Mouse (Mus musculus): ENCODE results near the gene Gc.
A peak's percentile ranks its signal among the peaks of the same experiment; 100 is the strongest.

The Gc gene

GRCm38 (mm10) chr5:89457554-89458062 lies at the start of gene Gc:
Gc (minus strand) TSS chr5:89457898.
- no peak for DNase-seq (ENCODE audit: low spot score in 2 of 2)

GRCm38 (mm10) chr5:89500182-89500581 lies 42.5 kb upstream of the Gc start:
- no peak for DNase-seq (ENCODE audit: low spot score in 2 of 2)

- DNase-seq (ENCODE audit: low spot score in 2 of 2): no peak
Measured at GRCm38 (mm10) chr5:89492560-89492959, 34.9 kb upstream of the Gc start.

GRCm38 (mm10) chr5:89470483-89470882 lies 12.8 kb upstream of the Gc start:
- no peak for DNase-seq (ENCODE audit: low spot score in 2 of 2)

DNA sequence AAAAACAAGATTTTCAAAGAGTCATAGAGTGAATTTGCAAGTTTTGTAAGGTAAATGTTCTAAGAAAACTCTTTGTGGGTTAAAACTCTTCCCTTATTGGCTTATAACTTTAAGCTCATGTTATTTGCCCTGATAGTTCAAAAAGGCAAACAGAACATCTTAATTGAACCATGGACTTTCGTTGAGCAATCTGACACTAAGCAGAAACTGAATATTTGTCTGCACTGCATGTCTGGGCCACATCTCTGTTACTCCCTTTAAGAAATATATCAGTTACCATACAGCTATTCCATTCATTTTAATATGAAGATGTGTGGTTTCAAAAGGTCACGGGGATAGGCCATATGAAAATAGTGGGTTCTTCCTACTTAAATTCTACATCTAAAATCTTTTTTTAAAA lies 10.2 kb upstream of the Gc start:
- no peak for DNase-seq (ENCODE audit: low spot score in 2 of 2)

DNA sequence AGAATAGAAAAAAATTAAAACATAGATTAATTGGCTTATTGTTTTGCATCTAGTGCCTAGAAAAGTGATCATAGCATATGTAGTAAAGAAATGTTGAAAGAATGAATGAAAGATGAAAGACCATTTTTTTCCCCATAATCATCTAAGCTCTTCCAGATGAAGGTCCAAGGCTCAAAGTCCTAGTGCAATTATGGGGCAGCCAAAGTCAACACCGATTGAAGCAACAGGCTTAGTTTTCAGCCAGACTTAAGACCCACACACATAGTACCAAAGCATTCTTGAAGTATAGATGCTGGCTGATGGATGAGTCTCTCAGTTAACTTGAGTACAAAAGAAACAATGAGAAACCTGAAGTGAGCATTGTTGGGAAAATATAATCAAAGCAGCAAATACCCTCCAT lies 9.3 kb upstream of the Gc start:
- DNase-seq (ENCODE audit: low spot score in 2 of 2): no peak

- no peak for DNase-seq (ENCODE audit: low spot score in 2 of 2)
Measured at GRCm38 (mm10) chr5:89466275-89466674, 8.6 kb upstream of the Gc start.

GRCm38 (mm10) chr5:89461817-89462216 lies 4.1 kb upstream of the Gc start:
- DNase-seq (ENCODE audit: low spot score in 2 of 2): no peak

DNA sequence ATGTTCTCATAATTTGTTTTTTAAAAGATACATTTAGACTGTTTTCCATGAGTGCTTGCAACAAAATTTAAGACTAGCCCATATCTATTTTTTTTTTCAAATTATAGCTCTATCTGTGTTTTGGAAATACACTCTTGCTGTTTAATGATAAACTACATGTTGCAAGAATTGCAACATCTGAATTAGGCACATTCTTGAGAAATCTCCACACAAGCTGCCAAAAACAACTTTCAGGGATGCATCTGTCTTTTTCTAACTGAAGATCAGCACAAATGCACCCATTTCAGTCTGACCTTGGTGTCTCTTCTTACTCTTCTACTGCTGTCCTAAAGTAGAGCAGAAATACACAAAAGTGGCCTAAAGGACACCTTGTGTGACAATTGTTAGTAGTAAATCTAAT lies 1.9 kb upstream of the Gc start:
- DNase-seq (ENCODE audit: low spot score in 2 of 2): no peak

- DNase-seq (ENCODE audit: low spot score in 2 of 2): no peak
Measured at GRCm38 (mm10) chr5:89458987-89459386, 1.3 kb upstream of the Gc start.

DNA sequence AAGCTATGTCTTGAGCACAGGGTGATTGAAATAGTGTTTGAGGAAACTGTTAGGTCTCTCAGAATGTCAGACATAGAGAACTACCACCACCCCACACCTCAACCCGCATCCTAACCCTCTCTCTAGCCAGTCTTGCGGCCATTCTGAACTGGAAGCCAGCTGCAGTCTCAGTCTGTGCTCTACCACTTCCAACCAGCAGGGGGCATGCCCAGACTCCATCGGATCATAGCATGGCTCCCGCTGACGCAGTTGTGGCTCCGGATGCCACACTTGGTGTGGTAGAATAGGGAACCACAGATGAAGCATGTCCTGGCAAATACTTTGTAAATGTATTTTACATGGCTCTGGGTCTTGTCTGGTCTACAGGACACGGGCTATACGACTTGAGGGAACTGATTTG lies 2.2 kb downstream of the Gc start:
- DNase-seq (ENCODE audit: low spot score in 2 of 2): peak in 1 of 2 experiments; percentile 3

DNA sequence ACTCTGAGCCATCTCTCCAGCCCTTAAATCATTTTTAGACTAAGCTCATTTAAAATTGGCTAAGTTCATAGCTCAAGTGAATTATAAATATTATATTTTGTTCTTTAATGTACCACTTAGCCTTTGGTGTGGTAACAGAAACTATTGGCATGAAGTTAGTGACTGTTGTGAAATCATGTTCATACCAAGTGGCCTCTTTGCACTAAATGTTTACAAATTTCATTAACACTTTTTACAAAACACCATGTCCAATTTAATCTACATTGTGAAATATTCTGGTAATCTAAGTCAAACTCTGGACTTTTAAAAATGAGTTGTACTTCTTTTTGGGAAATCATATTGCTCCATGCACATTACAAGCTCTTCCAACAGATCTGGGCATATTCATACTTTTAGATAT lies 6.9 kb downstream of the Gc start:
- DNase-seq (ENCODE audit: low spot score in 2 of 2): no peak

DNA sequence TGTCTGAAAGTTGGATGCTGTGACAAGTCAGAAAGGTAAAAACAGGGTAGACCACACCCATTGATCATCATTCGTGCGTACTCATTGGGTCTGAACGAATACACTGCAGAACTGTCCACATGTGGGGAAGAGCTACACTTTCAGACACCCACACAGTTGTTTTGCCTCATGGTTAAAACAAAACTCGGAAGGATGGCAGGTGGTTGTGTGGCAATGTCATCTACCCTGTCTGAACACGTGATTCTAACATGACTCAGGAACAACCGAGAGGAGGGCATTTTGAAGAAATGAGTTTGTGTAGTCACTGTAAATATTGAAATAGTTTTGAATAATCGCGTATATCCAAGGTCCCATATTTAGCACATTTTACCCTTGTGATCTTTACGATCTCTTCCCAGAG lies 8.4 kb downstream of the Gc start:
- DNase-seq (ENCODE audit: low spot score in 2 of 2): no peak

GRCm38 (mm10) chr5:89447978-89448377 lies 9.7 kb downstream of the Gc start:
- DNase-seq (ENCODE audit: low spot score in 2 of 2): no peak

GRCm38 (mm10) chr5:89444360-89444759 lies 13.3 kb downstream of the Gc start:
- DNase-seq (ENCODE audit: low spot score in 2 of 2): peak in 1 of 2 experiments; percentile 3

DNA sequence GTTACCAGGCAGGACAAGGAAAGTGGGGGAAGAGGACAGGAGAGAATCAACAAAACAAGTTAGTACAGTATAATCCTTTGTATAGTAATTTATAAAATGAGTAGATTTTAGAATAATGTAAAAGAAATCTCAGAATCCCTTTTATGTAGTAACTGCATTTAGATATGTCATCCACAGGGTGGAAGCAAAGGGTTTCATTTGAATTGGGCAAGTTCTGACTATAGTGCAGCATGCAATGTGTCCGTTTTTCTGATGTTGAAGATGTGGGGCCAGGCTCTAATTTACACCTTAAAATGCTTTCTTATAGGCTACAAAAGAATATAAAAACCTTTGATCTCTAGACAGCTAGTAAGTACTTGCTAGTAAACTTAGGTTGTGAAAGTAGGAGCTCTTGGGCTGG lies 46.2 kb downstream of the Gc start:
- no peak for DNase-seq (ENCODE audit: low spot score in 2 of 2)

DNA sequence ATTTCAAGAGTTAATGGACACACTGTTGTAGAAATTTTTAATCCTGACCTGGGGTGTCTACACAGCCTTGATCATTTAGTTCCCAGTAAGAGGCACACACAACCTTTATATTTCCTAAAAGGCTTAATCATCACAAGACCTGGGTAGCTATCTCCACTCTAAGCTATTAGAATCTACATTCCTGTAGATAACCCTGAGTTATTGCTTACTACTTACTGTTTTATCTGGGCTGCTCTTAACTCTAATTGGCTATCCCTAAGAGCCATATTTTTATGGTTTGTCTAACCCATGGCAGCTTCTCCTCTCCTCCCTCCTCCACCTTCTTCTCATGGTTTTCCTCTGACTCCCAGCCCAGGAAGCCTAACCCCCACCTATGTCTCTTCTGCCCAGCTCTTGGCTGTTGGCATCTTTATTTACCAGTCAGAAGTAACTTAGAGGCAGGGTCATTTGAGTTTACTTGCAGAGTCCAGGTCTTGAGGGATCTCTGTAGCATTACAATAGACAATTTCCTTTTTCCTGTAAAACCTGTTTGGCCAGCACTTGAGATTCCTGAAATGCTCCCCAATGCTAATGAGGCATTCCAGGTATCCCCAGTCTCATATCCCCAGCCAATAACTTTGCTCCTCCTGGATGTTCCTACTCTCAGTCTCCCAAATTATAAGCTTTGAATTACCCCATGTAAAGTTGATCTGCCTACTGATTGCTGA lies 50.2 kb downstream of the Gc start:
- DNase-seq (ENCODE audit: low spot score in 2 of 2): no peak

- DNase-seq (ENCODE audit: low spot score in 2 of 2): no peak
Measured at GRCm38 (mm10) chr5:89405132-89405531, 52.6 kb downstream of the Gc start.

DNA sequence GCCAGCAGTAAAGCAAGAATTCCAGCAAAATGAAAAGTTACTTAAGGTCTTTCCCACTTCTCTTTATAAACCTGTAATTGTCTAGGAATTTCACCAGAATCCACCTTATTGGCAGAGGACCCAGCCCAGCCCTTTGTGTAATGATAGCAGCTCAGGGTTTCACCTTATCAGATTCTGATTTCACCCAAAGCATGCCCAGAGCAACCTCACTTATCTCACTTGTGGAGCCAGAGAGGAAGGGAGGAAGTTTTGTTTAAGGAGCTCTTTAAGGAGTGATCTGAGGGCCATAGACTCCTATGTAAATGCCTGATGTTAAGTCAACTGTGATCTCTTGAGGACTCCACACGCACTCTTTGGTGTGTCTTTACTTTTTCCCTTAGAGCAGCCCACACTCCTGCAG lies 67.3 kb downstream of the Gc start:
- DNase-seq (ENCODE audit: low spot score in 2 of 2): no peak

- peak in 1 of 2 experiments; percentile 24 for DNase-seq (ENCODE audit: low spot score in 2 of 2)
Measured at GRCm38 (mm10) chr5:89384204-89384603, 73.5 kb downstream of the Gc start.

DNA sequence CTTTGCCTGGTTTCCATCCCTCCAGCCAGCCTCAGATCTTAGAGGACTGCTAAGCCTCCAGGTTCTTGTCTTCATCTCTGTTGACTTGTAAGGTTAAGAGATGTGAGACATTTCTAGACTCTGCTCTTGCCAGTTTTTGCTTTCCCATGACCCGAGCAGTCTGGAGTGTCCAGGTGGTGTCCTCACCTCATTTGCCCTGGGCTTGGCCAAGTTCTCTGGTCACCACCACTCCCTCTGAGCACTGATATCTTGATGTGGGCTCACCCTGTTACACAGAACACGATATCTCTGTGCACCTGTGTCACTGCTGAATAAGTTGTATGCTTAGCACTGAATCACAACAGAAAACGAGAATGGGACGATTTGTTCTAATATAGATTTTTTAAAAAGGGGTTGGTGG lies 76.4 kb downstream of the Gc start:
- DNase-seq (ENCODE audit: low spot score in 2 of 2): no peak

DNA sequence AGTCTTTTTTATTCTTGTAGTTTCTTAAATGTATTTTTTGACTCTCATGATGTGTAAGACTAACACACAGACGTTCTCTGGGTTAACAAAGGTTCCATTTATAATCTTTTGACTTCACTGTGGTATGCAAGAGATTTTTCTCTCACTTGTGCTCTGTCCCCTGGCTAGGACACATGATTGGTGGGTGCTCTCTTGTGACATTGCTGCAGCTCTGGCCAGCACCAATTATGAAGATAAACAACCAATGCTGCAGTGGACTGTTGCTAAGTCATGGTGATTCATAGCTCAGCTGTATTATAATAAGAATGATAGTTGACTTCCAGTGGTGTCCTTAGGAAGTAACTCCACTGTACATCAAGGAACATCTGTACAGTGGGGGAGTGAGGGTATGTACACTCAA lies 87.6 kb downstream of the Gc start:
- DNase-seq (ENCODE audit: low spot score in 2 of 2): no peak

- DNase-seq (ENCODE audit: low spot score in 2 of 2): no peak
Measured at GRCm38 (mm10) chr5:89368045-89368743, 89.5 kb downstream of the Gc start.
